Mouse (Mus musculus) bone marrow macrophage, adult 2 months (primary cell): ENCODE results near the gene Rad51b.

ENCODE experiments used
- CTCF ChIP-seq: IDR thresholded peaks from 2 replicates; pipeline ENCODE4 v1.5.1; 2012; ENCODE audit warnings: low read depth, mild to moderate bottlenecking, low read length, moderate library complexity
- POLR2A ChIP-seq: IDR thresholded peaks from 2 replicates; pipeline ENCODE4 v1.6.1; 2012; ENCODE audit warnings: mild to moderate bottlenecking, low read depth, low read length, borderline replicate concordance

DNA sequence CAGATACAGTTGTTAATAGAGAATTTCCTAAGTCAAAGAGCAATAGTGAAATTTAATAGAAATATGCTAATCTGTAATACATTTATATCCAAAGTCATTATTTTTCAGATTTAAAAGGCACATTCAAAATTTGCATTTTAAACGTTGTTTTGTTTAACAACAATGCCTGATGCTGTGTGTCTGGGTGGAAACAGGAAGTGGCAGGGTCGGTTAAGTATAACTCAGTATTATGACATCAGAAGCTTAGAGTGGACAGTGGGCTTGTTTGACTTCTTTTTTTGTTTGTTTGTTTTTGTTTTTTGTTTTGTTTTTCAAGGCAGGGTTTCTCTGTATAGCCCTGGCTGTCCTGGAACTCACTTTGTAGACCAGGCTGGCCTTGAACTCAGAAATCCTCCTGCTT, 147.6 kb downstream of the Rad51b start:
- TF ChIP-seq POLR2A: no peak
- TF ChIP-seq CTCF: no peak
